Mouse (Mus musculus): Measurements from ENCODE around the gene Gm136. TPM values are rescaled to one million over a fixed set of nuclear protein-coding genes. Genes with fewer than 3 reads are reported as not detected.

Gm136 gene
- not detected for polyA plus RNA-seq (2014; fragmentation: Illumina TruSeq; extraction: RNeasy Lipid Tissue Mini Kit (QIAGEN cat#74804))

GRCm38 (mm10) chr4:34756163-34756562 is at the start of gene Gm136:
Gm136 (minus strand) TSS chr4:34756263.

GRCm38 (mm10) chr4:34777677-34778527 is 21.8 kb upstream of the Gm136 start, which contains the start of gene Smim8:
Smim8 (minus strand) TSS chr4:34778423.

GRCm38 (mm10) chr4:34729851-34730341 is 26.2 kb downstream of the Gm136 start, which contains the start of gene Cfap206:
Cfap206 (minus strand) TSS chr4:34730206.

Other genes starting within 250 kb of the Gm136 start
- 260 TPM for gene Akirin2, start 205.3 kb downstream of the Gm136 start, polyA plus RNA-seq (2014; fragmentation: Illumina TruSeq; extraction: RNeasy Lipid Tissue Mini Kit (QIAGEN cat#74804))
- gene Orc3, start 141.3 kb downstream of the Gm136 start, polyA plus RNA-seq (2014; fragmentation: Illumina TruSeq; extraction: RNeasy Lipid Tissue Mini Kit (QIAGEN cat#74804)) = 165 TPM
- gene Rars2, start 141.3 kb downstream of the Gm136 start, polyA plus RNA-seq (2014; fragmentation: Illumina TruSeq; extraction: RNeasy Lipid Tissue Mini Kit (QIAGEN cat#74804)) = 61.3 TPM
- gene Slc35a1, start 68.8 kb downstream of the Gm136 start, polyA plus RNA-seq (2014; fragmentation: Illumina TruSeq; extraction: RNeasy Lipid Tissue Mini Kit (QIAGEN cat#74804)) = 99.6 TPM
- 35.4 TPM for gene Cfap206, start 26.1 kb downstream of the Gm136 start, polyA plus RNA-seq (2014; fragmentation: Illumina TruSeq; extraction: RNeasy Lipid Tissue Mini Kit (QIAGEN cat#74804))
- 90.7 TPM for gene Smim8, start 22.2 kb upstream of the Gm136 start, polyA plus RNA-seq (2014; fragmentation: Illumina TruSeq; extraction: RNeasy Lipid Tissue Mini Kit (QIAGEN cat#74804))
- 96.7 TPM for gene Zfp292, start 126.7 kb upstream of the Gm136 start, polyA plus RNA-seq (2014; fragmentation: Illumina TruSeq; extraction: RNeasy Lipid Tissue Mini Kit (QIAGEN cat#74804))
- not detected for gene Cga, start 137.5 kb upstream of the Gm136 start, polyA plus RNA-seq (2014; fragmentation: Illumina TruSeq; extraction: RNeasy Lipid Tissue Mini Kit (QIAGEN cat#74804))

All from ovary, adult 10 weeks (tissue).